Mouse (Mus musculus) naive thymus-derived CD4-positive, alpha-beta T cell, adult 2 months (primary cell): ENCODE results near the gene Oip5.

Source experiments
- DNase-seq: peaks from one replicate; pipeline ENCODE4 v3.0.0-alpha.2; 2011; ENCODE audit warnings: low read depth

Gene Oip5

GRCm38 (mm10) chr2:119587383-119587782, 30.9 kb downstream of the Oip5 start:
- peak; percentile 81 for DNase-seq

DNA sequence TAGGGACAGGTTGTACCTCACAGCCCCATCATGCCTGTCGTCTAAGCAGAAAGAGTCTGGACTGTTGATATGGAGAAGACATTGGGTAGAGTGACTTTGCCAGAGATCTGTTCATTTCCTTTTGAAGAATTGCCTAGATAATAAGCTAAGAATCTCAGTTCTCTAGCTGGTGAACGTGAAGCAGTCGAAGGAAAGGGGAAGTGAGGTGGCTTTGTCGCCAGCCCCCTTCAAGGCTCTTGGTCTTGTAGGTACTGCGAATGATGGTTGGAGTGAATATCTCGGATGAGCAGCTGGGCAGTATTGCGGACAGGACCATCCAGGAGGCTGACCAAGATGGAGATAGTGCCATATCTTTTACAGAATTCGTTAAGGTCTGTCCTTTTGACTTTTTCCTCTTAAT, 34.0 kb downstream of the Oip5 start:
- DNase-seq = no peak

- DNase-seq = no peak
Observed at GRCm38 (mm10) chr2:119583439-119583838, 34.8 kb downstream of the Oip5 start.

GRCm38 (mm10) chr2:119581571-119581970, 36.7 kb downstream of the Oip5 start:
- no peak for DNase-seq

DNA sequence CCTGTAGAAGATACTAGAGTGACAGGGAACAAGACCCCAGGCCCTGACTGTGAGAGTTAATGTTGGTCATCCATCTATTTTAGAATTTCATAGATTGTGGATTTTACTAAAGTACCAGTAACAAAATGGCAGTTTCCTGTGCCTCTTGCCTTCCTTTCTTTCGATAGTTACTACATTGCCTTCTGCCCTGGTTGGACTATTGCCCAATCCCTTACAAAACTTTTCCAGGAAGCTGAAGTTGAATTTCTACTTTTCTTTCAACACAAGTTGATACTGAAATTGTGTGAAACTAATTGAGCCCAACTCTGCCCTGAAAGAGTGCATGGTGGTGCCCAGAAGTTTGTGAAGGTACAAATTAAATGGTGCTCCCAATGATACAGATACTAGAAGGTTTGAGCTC, 45.8 kb downstream of the Oip5 start:
- DNase-seq = no peak

DNA sequence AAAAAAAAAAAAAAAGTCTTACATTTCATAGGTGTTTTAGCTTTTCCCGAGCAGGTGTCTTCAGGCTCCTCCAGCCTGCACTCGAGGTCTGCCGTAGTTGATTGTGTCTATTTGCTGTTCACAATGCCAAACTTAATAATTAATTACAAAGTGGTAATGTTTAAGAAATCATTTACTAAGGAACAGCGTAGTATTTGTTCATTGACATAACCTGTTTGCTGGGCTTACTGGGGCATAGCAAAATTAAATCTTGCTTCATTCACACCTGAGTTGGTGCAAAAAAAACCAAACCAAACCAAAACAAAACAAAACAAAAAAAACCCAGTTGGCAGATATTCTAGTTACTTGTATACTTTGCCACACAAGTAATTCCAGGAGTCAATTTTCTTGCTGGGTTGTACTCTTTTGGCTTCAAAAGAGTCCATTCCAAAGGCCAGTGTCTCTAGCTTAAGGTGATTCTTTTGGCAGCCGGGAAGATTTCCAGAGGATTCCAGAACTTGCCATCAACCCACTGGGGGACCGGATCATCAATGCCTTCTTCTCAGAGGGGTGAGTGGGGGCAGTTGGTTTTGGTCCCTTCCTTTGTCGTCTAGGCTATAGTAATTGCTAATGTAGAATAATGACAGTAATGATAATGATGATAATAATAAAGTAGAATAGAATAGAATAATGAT, 52.0 kb downstream of the Oip5 start:
- no peak for DNase-seq

GRCm38 (mm10) chr2:119565284-119565683, 53.0 kb downstream of the Oip5 start:
- DNase-seq = no peak

- peak; percentile 15 for DNase-seq
Observed at GRCm38 (mm10) chr2:119561794-119562193, 56.5 kb downstream of the Oip5 start.
